Mouse (Mus musculus) layer of hippocampus, adult 9-11 months (tissue): ENCODE measurements around the gene Olfr287.

Experiments
- DNase-seq: peaks from one replicate; pipeline ENCODE4 v3.0.0; 2022

The Olfr287 gene

DNA sequence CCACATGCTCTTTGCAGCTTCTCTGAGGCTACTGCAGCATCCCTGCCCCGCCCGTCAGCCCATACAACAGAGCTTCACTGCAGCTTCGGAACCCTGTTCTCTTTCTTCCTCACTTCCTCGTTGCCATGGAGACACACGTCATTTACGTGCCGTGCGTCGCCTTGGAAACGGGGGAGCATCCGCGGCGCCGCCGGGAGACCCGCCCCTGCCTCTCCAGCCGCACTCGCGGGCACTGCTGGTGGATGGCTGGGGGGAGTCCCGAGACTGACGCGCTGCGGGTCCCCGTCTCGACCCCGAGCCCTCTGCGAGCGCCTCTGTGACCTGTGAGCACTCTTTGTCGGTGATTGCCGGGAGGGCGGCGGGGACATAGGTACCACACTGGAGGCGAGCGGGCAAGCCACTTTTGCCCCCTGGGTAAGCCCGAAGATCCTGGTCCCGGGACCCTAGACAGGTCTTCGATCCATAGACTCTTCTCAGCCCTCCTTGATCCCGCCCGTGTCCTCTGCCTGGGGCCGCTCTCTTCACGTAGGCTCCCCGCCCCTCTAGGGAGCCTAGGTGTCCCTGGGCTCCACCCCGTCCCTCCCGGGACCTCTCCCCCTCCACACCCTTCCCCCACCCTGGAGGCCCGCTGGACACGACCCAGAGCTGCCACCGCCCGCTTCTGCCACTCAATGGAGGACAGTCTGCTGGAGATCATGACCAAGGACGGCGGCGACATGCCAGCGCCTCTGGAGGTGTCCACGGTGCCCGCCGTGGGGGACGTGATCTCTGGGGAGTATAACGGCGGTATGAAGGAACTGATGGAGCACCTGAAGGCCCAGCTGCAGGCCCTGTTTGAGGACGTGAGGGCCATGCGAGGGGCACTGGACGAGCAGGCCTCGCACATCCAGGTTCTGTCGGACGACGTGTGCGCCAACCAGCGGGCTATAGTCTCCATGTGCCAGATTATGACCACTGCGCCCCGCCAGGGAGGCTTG lies 52.9 kb downstream of the Olfr287 start:
- DNase-seq, result peak; percentile 93

DNA sequence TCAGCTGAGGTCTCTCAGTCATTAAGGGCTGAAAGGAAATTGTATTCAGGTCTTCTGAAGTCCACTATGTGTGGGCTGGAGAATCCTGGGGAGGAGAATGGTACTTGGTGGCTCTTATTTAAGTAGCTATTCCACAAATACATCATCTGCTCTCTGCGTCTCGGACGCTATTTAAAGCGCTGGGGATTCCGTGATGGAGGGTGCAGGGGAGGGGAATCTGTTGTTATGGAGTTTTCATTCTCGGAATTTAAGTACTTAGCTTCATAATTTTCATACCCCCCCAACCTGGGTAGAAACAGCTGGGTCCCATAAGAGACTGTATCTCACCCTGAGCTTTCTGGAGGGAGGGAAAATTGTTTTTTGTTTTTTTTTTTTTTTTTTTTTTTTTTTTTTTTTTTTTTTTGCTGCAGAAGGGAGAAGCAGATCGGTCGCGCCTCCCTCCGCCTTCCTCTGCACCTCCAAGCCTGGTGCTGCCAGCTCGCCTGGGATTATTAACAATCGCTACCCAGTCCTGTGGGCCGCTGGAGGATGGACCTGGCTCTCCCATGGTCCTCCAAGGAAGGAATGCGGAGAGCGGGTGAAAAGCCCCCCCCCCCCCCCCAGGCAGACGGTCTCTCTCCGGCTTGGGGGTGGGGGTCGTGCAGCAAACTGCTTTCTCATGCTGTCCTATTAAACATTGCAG lies 53.8 kb downstream of the Olfr287 start, which contains the start of gene Ccdc184:
TSS of gene Ccdc184 (plus strand) at position 196 of the 682 bp plus-strand sequence.
- DNase-seq, result no peak

- no peak for DNase-seq
Observed at GRCm38 (mm10) chr15:98165525-98165924, 55.3 kb downstream of the Olfr287 start, which contains the start of gene Asb8. Asb8 (minus strand) TSS chr15:98165625.

DNA sequence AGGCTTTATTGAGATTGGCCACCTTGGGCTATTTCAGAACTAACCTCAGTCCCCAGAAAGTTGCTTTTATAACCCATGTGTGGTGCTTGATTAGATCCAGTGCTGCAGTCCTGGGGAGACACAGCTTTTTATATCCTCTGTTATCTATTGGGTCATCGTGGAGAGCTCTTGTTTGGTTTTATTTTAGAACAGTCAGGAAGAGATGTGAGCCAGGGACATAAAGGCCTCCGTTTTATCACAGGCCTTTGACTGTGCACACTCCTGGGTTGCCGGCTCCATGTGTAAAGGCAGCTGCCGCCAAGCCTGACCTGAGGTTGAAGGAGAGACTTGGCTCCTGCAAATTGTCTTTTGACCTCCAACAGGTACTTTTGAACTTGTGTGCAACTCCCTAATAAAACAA lies 58.3 kb downstream of the Olfr287 start:
- no peak for DNase-seq

GRCm38 (mm10) chr15:98161026-98161805 lies 59.6 kb downstream of the Olfr287 start:
- no peak for DNase-seq

DNA sequence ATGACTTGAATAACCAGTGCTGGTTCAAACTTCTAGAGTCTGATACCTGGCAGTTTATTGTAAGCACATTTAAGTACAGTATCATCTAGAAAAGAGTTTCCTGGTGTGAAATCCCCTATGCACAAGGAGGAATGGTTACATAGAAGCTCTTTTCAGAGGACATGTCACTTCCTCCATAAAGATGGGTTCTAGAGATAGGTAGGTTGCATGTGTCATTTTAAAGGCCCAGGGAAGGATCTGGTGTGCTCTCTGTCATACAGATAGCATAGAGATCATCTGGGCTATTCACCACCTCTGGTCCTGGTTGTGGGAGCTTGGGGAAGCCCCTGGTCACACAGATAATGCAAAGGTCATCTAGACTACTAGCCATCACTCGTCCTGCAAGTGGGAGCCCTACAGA lies 63.6 kb downstream of the Olfr287 start:
- DNase-seq, result no peak
